Mouse (Mus musculus): ENCODE data around the gene Brms1. TPM values are rescaled to one million over a fixed set of nuclear protein-coding genes. Genes with fewer than 3 reads are reported as not detected.
"Not testable (repeated sequence)": the region's sequence is repeated elsewhere in the genome, so short reads cannot be mapped to it uniquely, and the experiment has no call there.

Gene Brms1
- total RNA-seq, 2 experiments from 2014 or later: 18.3 to 19.6 TPM

DNA sequence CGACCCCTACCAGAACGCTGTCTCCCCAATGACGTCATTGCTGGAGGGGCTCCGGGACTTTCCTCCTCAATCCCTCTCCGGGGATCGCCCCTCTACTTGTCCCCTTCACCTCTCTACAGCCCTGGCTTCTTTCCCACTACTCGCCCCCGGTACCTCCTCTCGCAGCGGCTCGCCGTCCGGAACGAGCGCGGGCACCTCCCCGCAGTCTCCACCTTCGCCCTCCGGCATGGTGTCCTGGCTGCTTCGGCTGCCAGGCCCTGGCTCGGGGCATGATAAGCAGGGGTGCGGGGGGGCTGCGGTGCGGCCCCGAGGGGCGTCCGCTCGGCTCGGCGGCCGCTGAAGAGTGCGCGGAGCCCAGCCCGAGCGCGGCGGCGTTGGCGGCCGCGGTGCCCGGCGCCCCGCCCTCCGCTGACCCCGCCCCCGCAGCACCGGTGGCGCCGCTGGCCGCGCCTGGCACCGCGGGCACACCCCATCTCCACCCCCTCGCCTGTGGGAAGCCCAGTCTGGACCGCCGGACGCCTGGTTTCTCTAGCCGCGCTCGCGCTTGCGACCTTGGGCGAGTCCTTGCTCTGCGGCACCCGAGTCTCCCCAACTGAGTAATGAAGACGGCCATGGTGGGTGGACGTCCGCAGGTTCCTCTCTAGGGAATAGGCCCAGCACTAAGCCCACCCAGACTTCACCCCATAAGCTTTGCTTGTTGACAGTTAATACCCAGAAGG, 44.1 kb downstream of the Brms1 start, which contains the start of gene Tmem151a:
Gene Tmem151a, minus strand, starts transcription at position 387 of the 719 bp plus-strand sequence.
- DNase-seq (ENCODE audit: low spot score in 2 of 2): no peak

DNA sequence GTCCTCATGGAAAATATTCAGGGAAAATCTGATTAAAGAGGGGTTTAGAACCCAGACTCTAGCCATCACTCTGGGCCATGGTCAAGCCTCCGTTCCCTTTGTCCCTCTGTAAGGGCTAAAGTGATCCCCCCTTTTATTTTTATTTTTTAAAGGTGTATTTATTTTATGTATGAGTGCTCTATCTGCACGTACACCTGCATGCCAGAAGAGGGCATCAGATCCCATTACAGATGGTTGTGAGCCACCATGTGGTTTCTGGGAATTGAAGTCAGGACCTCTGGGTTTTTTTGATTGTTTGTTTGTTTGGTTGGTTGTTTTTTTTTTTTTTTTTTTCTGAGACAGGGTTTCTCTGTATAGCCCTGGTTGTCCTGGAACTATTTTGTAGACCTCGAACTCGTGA, 45.4 kb downstream of the Brms1 start:
- DNase-seq (ENCODE audit: low spot score in 2 of 2): not testable (repeated sequence)

DNA sequence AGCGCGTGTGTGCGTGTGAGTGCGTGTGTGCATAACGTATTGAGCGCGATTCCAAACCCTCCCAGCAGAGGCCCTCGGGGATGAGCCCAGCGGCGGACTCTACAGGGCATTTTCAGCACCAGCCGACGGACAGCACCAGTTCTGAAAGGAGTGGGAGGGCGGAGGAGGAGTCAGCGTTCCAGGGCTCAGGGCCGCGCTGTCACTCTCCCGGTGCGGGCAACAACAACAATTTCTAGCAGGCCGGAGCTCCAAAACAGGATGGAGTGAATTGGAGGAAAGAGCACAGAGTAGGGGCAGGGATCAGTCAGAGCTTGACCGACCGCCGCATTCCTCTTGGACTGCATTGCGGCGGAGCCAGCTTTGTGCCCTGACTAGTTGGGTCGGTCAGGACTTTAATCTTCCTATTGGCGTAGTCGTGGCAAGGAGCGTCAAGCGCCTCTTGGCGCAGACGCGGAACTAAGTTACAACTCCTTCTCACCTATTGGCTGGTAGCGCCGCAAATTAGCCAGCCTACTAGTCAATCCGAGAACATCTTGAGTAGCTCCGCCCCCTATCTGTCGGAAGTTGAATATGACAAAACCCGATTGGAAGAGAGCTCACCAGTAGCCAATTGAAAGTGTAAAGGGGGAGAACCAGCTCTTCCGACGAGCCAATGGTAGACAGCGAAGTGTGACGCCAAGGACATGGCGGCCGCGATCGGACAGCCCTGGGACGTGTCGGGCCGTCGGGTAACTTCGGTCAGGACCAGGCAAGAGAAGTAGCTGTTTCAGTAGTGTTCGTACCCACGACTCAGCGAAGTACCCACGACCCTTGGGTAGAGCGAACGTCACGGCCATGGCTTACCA, 47.0 kb downstream of the Brms1 start, which contains the start of gene Yif1a:
Gene Yif1a, plus strand, starts transcription at position 655 of the 845 bp plus-strand sequence.
- DNase-seq (ENCODE audit: low spot score in 2 of 2): peak; percentile 88 to 95

DNA sequence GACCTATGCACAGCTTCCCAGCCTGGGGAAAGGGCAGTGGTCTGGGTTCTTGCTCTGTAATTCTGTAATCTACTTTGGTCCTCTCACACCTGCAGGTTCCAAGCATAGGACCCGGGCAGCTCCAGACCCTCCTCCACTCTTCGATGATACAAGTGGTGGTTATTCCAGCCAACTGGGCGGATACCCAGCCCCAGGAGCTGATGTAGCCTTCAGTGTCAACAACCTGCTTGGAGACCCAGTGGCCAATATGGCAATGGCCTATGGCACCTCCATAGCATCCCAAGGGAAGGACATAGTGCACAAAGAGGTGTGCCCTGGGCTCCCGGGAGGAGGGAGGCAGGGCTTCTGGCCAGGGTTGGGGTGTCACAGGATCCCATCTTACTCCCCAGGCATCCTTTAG, 48.2 kb downstream of the Brms1 start:
- DNase-seq (ENCODE audit: low spot score in 2 of 2): no peak

DNA sequence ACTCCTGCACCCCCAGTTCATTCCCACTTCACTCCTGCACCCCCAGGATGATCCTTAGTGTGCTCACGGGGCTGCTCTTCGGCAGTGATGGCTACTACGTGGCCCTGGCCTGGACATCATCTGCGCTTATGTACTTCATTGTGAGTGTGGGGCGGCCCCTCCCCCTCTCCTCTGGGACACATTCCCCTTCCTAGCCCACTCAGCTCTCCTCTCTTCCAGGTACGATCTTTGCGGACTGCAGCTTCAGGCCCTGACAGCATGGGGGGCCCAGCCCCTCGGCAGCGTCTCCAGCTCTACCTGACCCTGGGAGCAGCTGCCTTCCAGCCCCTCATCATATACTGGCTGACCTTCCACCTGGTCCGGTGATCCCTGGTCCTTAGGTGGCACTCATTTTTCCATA, 50.9 kb downstream of the Brms1 start:
- no peak for DNase-seq (ENCODE audit: low spot score in 2 of 2)

DNA sequence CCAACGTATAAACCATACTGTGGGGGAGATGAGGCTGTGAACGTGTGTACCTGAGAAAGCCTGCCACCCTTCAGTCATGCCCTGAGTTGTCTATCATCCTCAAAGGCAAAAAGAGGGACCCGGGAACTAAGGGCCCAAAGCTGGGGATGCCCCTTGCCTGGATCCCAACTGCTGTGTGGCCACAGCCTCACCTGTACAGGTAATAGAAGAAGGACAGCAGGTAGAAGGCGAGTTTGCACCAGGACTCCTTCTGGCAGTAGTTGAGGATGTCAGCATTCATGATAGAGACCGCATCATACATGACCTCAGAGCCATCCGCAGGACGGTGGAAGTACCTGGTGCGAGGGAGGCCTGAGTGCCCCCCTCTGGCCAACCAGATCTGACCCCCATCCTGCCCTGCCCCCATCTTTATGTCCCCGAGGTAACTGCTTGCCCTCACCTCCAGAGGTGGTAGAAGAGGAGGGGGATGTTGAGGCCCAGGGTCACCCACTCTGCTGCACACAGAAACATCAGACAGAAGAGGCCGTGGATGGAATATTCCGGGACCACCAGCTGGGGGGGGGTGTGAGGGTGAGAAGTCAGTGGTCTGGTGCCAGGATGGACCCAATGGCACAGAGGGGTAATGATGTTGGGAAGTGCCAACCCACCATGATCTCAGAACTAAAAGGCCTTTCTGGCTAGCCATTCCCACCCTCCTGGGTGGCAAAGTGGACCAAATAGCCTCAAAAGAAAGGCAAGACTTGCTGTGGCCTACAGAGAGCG, 52.5 kb downstream of the Brms1 start:
- DNase-seq (ENCODE audit: low spot score in 2 of 2): no peak

DNA sequence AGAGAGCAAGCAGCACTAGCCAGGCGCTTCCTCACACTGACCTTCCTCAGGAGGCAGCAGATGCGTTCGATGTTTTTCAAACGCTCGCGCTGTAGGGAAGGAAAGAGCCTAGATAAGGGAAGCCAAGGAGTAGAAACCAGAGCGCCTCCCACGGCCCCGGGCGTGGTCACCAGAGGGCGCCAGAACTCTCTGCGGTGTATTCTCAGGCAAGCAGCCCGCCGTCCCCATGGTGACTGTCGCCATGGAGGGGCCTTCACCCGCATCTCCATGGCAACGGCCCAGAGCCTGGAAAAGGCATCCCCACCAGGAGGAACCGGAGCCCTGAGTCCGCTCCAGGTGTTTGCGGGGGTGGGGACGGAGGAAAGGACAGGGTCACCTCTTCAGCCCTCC, 53.1 kb downstream of the Brms1 start:
- DNase-seq (ENCODE audit: low spot score in 2 of 2): peak; percentile 84 to 88

DNA sequence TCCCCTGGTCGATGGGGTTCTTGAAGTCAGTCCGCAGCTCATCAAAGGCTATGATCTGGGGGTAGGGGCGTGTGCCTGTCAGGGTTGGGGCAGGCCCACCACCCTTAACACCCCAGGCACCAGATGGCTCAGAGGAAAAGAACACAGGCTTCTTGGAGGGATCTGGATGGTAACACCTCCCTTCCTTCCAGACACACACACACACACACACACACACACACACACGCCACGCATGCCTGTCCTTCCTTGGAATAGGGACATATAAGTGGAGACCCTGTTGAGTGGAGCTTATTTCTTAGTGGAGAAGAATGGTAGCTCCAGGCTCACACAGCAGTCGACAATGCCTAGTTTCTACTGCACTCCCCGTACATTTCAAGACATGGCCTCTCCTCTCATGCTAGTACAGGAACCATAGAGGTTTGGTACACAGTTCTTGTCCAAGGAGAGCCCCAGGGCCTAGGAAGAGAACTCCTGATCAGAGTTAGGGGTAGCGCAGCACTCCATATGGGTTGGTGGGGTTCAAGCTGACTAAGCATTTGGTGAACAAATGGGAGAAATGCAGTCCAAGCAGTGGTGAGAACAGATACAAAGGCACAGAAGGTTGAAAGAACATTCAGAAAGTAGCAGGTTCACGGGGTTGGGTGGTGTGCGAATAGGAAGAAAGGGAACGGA, 53.7 kb downstream of the Brms1 start:
- DNase-seq (ENCODE audit: low spot score in 2 of 2): no peak

DNA sequence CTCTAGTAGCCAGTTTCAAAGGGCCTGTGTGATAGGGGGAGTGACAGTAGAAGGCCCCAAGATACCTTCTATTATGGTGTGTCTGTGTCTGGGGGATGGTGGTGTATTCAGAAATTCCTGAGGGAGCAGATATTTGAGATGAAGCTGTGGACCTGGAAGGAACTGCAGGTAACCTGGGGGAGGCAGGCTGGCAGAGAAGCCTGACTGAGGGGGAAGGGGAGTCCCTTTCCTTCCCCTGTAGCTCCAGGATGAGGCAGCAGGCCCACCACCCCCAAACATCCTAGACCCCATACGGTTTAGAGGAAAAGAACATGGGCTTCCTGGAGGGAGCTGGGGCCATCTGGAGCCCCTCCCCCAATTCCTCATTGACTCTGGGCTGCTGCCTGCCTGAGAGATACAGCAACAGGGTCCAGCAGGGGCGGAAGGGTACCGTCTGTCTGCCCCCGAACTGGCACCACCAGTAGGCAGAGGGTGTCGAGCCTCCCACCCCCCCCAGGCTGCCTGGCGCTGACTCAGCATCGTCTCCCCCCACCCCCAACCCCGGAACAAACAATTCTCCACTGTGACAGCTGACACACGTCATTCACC, 54.8 kb downstream of the Brms1 start:
- no peak for DNase-seq (ENCODE audit: low spot score in 2 of 2)

DNA sequence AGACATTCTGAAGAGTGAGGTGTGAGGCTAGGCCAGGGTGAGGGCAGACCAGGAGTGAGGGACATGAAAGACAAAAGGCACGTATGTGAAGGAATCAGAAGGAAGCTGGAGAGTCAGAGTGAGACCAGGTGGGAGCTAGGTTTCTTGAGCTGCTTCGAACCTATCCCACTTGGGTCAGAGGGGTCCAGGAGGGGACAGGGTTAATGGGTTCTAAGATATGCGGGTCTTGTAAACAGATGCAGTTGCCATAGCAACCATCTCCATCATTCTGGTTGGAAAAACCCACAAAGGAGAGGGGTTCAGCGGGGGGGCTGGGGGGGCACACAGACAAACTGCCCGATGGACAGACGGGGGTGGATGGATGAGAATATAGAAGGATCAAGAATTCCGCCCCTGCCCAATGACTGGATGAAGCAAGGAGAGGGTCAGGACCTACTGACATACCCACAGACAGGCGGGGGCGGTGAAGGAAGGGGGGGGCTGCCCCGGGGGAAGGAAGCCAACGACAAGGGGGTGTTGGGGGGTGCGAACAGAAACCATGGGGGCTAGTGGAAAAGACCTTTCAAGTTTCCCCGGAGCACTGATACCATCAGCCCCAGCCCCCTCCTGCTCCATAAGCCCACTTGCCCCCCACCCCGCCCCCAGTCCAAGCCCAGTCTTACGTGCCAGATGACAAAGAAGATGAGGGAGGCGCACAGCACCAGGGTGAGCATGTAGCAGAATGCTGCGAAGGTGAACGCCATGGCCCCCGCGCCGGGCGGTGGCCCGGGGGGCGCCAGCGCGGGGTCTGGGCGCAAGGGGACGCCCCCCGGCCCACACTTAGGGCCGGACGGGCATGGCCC, 56.6 kb downstream of the Brms1 start:
- DNase-seq (ENCODE audit: low spot score in 2 of 2): no peak

DNA sequence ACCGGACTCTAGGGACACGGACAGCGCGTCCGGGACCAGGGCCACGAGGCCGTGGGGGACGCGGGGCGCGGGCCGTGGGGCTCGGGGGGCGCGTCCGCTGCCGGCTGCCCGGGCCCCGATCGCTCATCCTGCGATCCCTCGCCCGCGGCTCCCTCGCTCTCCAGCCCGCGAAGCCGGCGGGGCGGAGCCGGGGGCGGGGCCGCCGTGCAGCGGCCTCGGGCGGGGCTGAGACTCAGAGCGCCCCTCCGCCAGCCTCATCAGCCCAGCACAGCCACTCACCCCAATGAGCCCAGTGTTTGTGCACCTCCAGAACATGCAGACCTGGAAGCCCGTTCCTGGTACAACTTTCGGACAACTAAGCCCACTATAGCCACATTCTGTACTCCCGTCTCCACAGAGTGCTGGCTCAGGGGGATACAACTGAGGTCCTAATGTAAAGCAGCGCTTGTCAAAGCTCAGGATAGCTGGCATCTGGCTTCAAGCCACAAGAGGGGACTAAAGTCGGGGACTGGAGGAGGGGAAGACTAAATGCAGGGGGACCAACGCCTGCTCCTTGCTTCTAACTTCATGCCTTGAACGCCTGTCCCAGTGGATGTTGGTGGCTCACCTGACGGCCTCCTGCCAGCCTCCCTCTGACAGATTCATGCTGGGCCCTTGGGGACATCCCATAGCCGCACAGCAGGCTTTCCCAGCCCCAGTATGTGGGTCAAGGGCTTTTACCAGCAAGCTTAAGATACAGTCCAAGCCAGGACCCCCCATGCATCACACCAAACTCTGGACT, 57.4 kb downstream of the Brms1 start, which contains the start of gene Cnih2:
Gene Cnih2, minus strand, starts transcription at position 159 of the 781 bp plus-strand sequence.
- peak in 1 of 2 experiments; percentile 64 for DNase-seq (ENCODE audit: low spot score in 2 of 2)

Other genes with a start within 250 kb of the Brms1 start
- gene Rbm4, start 247.5 kb upstream of the Brms1 start, total RNA-seq (2021): 10 to 100 TPM; 53.3 to 68.4 TPM
- 10 to 100 TPM; 15.4 to 22.9 TPM for gene Gm21992, start 229.7 kb upstream of the Brms1 start, total RNA-seq (2021)
- gene Rbm14, start 229.7 kb upstream of the Brms1 start, total RNA-seq (2021): 10 to 100 TPM; 33.6 to 46.1 TPM
- 10 to 100 TPM; 40.7 to 44.0 TPM for gene Ccs, start 202.0 kb upstream of the Brms1 start, total RNA-seq (2021)
- under 1 TPM in 1 of 2 experiments, not detected in 1; 0.07 TPM for gene Ccdc87, start 202.0 kb upstream of the Brms1 start, total RNA-seq (2021)
- gene Ctsf, start 186.2 kb upstream of the Brms1 start, total RNA-seq (2021): 10 to 100 TPM; 38.9 to 40.9 TPM
- 1,000 to 10,000 TPM; 1,624 to 1,725 TPM for gene Actn3, start 163.4 kb upstream of the Brms1 start, total RNA-seq (2021)
- gene Zdhhc24, start 162.7 kb upstream of the Brms1 start, total RNA-seq (2021): 1 to 10 TPM; 6.3 to 7.1 TPM
- 1 to 10 TPM; 3.3 to 4.2 TPM for gene Bbs1, start 134.7 kb upstream of the Brms1 start, total RNA-seq (2021)
- gene Dpp3, start 113.1 kb upstream of the Brms1 start, total RNA-seq (2021): 10 to 100 TPM; 53.2 to 58.1 TPM
- 1 to 10 TPM; 1.7 to 2.2 TPM for gene Peli3, start 98.2 kb upstream of the Brms1 start, total RNA-seq (2021)
- gene Mrpl11, start 79.2 kb upstream of the Brms1 start, total RNA-seq (2021): 10 to 100 TPM; 54.4 to 60.4 TPM
- under 1 TPM; 0.10 to 0.20 TPM for gene Npas4, start 51.0 kb upstream of the Brms1 start, total RNA-seq (2021)
- 1 to 10 TPM; 8.7 to 9.2 TPM for gene Slc29a2, start 17.5 kb upstream of the Brms1 start, total RNA-seq (2021)
- 10 to 100 TPM; 28.5 to 31.4 TPM for gene B4gat1, start 2.5 kb upstream of the Brms1 start, total RNA-seq (2021)
- gene AC124502.3, start 2.5 kb upstream of the Brms1 start, total RNA-seq (2021): under 1 TPM in 1 of 2 experiments, not detected in 1; 0.29 TPM
- gene Rin1, start 9.1 kb downstream of the Brms1 start, total RNA-seq (2021): 1 to 10 TPM; 3.4 to 3.5 TPM
- gene Cd248, start 26.7 kb downstream of the Brms1 start, total RNA-seq (2021): 100 to 1,000 TPM; 108 to 113 TPM
- gene Tmem151a, start 44.2 kb downstream of the Brms1 start, total RNA-seq (2021): under 1 TPM; 0.29 to 0.34 TPM
- gene Yif1a, start 47.2 kb downstream of the Brms1 start, total RNA-seq (2021): 10 to 100 TPM; 57.9 to 59.6 TPM
- 1 to 10 TPM; 1.3 to 1.9 TPM for gene Cnih2, start 57.2 kb downstream of the Brms1 start, total RNA-seq (2021)
- gene Rab1b, start 65.7 kb downstream of the Brms1 start, total RNA-seq (2021): 100 to 1,000 TPM; 136 to 144 TPM
- gene Klc2, start 77.2 kb downstream of the Brms1 start, total RNA-seq (2021): 10 to 100 TPM; 22.8 to 24.0 TPM
- 10 to 100 TPM; 19.0 to 20.4 TPM for gene Pacs1, start 231.8 kb downstream of the Brms1 start, total RNA-seq (2021)